Mouse (Mus musculus) cerebellum, adult 8-10 months (tissue): ENCODE measurements around the gene Pds5b.
"Not testable (repeated sequence)": the region's sequence is repeated elsewhere in the genome, so short reads cannot be mapped to it uniquely, and the experiment has no call there.

ENCODE experiments used
- DNase-seq: peaks from one replicate; pipeline ENCODE4 v3.0.0; 2022

The Pds5b gene

DNA sequence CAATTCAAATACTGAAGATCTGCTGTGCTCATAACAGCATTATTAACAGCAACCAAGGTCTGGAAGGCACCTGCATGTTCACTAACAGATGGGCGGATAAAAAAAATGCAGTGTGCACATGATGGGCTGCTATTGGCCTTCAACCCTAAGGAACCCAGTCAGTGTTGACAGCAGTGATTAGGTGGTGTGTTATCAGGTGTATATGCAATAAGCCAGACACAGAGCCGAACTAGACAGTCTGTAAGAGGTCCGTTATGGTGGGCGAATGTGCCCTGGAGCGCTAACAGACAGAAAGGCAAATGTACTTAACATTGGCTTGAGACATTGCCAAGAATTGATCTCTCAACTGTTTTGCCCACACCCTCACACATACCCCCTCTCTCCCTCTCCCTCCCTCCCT is 156.0 kb downstream of the Pds5b start:
- DNase-seq: no peak

DNA sequence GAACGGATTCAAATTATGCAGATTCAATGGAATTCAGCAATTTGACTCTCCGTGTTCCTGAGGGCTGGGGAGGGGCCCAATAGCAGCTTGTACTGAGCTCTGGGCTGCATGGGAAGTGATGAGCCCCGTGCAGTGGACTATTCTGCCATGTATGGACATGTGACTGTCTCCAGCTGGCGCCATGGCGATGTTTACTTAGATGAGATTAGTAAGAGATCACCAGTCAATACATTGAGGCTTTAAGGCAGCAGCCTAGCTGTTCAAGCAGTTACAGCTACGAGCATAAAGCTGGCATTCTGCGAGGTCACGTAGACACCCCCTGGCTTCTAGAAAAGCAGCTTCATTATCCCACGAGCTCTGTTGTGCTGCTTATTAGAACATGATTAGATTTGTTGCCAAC is 157.2 kb downstream of the Pds5b start:
- DNase-seq: no peak

DNA sequence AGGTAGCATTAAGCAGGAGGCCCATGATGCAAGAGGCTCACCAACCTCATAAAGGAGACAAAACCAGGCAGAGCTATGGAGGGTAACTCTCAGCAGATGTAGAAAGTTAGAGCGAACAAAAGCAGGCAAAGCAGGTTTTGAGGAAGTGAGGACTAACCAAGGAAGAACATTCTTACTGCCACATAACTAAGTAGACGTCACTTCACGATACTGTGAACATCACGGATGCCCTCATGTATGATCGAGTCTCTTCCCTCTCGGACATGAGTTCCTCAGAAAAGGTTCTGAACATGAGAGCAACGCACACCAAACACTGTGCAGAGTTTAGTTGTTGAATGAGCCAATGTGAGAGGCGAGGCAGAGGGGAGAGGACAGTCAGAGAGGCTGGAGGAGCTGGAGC is 163.2 kb downstream of the Pds5b start:
- DNase-seq: no peak

DNA sequence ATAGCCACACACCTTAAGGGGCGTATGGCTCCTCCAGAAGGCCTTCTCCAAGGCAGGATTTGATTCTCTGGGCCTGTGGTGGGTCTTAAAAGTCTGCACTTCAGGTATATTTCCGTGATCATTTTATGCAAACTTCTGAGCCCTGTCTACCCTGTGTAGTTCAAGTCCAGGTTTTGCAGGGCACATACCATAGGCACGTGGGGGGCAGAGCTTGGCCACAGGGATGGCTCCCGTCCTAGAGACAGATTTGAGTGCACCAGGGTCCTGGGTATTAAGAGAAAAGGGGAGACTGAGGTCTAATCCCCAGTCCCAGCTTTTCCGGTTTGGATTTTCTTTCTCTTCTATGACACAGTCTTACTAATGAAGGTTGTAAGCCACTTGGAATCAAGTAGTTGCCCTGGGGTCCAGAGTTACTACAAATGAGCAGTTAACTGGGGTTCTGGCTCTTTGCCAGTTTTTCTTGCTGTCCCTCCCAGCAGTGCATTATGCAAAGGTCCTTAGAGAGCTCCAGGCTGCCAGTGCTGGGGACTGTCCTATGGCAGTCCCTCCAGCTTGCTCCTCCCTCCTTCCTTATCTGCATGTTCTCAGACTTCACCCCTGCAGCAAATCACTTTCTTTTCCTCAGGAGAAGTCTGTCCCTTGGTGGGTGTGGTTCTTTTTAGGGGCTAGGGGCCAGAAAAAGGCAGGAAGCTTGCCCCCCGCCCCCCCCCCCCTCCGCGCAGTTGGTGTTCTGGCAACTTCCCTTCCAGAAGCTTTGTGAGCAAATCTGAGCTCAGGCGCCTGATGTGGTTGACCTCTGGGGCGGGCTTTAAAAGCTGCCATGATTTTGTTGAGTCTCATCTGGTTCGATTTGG is 166.4 kb downstream of the Pds5b start:
- no peak for DNase-seq

DNA sequence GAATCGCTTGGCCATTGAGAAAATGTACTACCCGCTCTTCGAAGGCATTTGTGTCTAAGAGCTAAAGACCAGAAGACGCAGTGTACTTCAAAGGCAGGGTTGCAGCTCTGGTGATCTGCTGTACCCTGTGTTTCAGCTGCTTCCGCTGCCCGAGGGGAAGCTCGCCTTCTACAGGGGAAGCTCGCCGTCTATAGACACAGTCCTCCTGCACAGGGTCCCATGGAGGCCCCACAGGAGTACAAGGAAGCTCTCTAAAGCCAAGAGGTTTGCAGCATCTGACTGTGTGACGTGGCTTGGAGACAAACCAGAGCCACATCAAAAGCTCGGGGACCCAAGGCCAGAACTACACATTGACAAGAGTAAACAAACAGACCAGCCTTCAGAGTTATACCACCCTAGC is 167.1 kb downstream of the Pds5b start:
- no peak for DNase-seq

DNA sequence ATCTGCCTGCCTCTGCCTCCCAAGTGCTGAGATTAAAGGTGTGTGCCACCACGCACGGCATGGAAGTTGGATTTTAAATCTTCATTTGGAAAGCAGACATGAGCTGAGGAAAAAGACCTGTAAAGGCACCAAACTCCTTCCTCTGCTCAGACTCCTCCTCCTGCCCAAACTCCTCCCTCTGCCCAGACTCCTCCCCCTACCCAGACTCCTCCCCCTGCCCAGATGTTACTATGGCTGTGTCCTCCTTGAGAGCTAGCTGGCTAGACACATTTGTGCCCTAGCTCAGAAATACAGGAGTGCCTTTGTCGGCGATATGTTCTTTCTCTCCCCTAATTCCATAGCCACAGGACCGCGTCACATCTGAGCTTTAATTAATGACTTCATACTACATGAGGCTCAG is 172.4 kb downstream of the Pds5b start:
- DNase-seq: no peak

DNA sequence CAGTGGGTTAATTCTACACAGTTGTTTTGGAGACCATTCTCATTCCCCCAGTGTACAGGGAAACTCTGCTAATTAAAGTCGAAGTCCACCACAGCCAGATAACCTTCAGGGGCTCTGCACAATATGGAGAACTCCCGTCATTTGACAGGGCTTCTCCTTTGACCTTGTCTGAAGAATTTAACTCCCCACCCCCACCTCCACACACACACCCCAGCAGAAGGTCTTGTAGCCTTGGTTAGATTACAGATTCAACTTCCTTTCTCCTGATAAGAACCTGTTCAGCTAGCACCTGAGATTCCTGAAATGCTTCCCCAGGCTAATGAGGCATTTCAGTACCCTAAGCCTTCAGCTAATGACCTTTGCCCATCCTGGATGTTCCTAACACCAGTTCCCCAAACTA is 177.3 kb downstream of the Pds5b start:
- no peak for DNase-seq

DNA sequence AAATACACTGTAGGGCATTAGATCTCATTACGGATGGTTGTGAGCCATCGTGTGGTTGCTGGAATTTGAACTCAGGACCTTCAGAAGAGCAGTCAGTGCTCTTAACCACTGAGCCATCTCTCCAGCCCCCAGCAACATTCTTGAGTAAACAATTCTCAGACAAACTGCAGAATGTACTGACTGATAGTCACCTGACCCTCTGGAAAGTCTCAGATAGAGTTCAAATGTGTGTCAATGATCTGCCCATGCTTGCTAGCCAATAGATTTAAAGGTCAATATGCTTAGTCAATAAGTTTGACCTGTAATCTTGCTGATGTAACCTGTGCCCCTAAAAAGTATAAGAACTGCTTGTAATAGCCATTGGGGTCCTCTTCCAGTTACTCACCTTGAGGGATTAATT is 178.6 kb downstream of the Pds5b start:
- DNase-seq: not testable (repeated sequence)

DNA sequence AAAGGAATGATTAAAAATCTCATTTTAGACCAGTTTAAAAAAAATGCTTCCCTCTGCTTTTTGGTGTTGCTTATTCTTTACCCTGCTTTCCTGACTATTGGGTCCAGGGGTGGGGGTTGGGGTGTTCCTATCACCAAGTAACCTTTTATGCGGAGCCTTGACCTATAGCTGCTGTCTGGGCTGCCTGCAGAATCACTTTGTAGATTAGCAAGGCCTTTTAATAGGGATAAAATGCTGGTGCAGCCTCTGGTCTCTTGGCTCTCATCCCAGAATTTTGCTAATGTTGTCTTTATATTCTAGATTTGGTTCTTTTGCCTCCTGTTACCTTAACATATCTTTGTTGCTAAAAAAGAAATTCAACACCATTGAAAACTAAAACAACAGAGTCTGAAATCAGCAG is 181.0 kb downstream of the Pds5b start:
- DNase-seq: no peak

DNA sequence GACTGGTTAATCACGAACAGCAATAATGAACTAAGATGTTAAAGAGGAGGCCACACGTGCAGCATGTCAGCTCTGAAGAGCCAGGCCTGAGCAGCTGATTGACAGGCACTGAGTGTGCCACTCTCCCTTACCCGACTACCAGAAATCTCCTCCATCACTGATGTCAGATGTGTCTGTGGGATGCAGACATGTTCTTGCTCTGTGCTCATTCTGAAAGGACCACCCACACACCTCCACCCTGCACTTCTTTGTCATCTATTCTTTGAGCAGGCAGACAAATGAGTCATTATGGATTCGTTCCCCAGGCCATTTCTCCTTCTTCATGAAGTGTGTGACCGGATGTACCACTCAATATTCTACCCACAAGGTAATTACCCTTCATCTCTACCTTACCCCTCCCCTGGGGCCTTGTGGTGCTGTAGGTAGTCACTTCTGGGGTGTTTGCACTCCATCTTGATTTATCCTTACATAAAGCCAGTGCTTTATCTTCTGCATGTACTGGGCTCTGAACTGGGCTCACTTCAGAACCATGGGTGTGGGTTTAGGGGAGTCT is 186.2 kb downstream of the Pds5b start:
- DNase-seq: no peak
